Mouse (Mus musculus): ENCODE results near the gene Bbc3. TPM values are rescaled to one million over a fixed set of nuclear protein-coding genes. Genes with fewer than 3 reads are reported as not detected.
"Not testable (repeated sequence)": the region's sequence is repeated elsewhere in the genome, so short reads cannot be mapped to it uniquely, and the experiment has no call there.

Gene Bbc3
- polyA plus RNA-seq (2015; fragmentation: Nextera tagmentation; extraction: Ambion mirVana) = 10.3 and 12.0 TPM in 2 replicates

DNA sequence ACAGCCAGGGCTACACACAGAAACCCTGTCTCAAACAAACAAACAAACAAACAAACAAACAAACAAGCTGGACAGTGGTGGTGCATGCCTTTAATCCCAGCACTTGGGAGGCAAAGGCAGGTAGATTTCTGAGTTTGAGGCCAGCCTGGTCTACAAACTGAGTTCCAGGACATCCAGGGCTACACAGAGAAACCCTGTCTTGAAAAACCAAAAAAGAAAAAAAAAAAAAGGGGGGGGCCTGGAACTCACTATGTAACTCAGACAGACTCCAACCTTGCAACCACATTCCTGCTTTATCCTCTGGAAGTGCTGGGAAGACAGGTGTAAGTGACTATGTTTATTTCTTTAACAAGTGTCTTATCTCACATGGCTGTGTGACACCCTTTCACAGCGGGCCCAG is at the start of gene Bbc3:
Bbc3 (plus strand) TSS at position 301 of the 400 bp plus-strand sequence.
- H3K9me3 ChIP-seq; H3K36me3 ChIP-seq; ATAC-seq (ENCODE audit: borderline replicate concordance, extremely low read depth, low FRiP score, low TSS enrichment): not testable (repeated sequence)
- peaks cover 46% of the 10 kb centered on the region for H3K4me1 ChIP-seq
- H3K4me2 ChIP-seq = peak within 1 kb of the TSS; percentile 99
- H3K27ac ChIP-seq = peak within 1 kb of the TSS; percentile 48
- peak within 1 kb of the TSS; percentile 64 for H3K4me3 ChIP-seq
- WGBS = 12% methylated on average over 1 of the region's 1 CpGs
- peak within 1 kb of the TSS; percentile 51 for H3K9ac ChIP-seq
- H3K27me3 ChIP-seq = peaks cover 12% of the 10 kb centered on the region

DNA sequence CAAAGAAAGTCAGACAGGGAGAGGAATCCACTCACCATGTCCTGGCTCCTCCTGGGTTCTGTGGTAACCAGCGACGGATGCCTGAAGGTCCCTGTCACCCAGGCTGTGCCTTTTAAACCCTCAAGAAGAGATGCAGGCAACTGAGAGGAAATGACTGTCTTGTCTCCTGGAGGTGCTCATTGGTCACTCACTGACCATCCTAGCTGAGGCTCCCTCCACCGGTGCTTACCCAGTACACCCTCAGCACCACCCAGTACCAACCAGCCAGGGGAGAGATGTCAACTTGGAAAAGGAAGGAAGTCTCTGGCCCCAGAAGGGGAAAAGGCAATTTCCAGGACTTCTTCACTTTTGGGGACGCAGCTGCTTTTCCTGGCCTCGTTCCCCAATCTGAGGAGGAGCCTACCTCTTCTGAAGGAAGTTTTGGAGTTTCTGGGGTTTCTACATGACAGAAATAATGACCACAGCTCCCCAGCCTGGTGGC is 49.0 kb upstream of the Bbc3 start, which contains the start of gene C5ar1:
C5ar1 (minus strand) TSS at position 431 of the 481 bp plus-strand sequence.
- Histone ChIP-seq H3K9ac (no peak within 1 kb of the TSS), H3K27me3 (no peaks in the 10 kb centered on the region), H3K27ac (no peak within 1 kb of the TSS), H3K4me2 (no peak within 1 kb of the TSS), H3K36me3 (no peaks in the 10 kb centered on the region), H3K4me3 (no peak within 1 kb of the TSS), H3K4me1 (no peaks in the 10 kb centered on the region), H3K9me3 (no peaks in the 10 kb centered on the region)
- 86% methylated on average over 5 of the region's 5 CpGs for WGBS
- no peak for ATAC-seq (ENCODE audit: borderline replicate concordance, extremely low read depth, low FRiP score, low TSS enrichment)

DNA sequence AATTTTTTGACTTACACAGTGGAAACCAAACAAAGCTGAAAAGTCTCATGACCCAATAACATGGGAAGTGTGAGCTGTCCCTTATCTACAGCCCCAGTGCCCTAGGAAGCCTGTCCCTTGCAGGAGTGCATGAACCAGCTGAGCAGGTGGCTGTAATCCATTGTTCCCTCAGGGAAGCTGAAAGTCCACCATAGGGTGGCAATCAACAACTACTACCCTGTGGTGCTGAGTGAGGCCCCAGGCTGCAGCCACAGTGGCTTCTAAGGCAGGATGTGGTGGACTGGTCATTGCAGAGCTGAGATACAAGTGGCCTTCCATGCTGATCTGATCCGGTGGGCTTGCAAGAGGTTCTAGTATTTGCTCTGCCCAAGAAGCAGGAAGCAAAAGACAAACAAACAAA is 47.1 kb upstream of the Bbc3 start:
- no peaks in the 10 kb centered on the region for H3K36me3 ChIP-seq
- no peaks in the 10 kb centered on the region for H3K9me3 ChIP-seq
- H3K4me2 ChIP-seq = no peak overlapping the region
- no peaks in the 10 kb centered on the region for H3K27me3 ChIP-seq
- ATAC-seq (ENCODE audit: borderline replicate concordance, extremely low read depth, low FRiP score, low TSS enrichment) = no peak
- H3K4me3 ChIP-seq = no peak overlapping the region
- H3K9ac ChIP-seq = no peak overlapping the region
- WGBS = 62% methylated on average over 1 of the region's 1 CpGs
- no peak overlapping the region for H3K27ac ChIP-seq
- no peaks in the 10 kb centered on the region for H3K4me1 ChIP-seq

DNA sequence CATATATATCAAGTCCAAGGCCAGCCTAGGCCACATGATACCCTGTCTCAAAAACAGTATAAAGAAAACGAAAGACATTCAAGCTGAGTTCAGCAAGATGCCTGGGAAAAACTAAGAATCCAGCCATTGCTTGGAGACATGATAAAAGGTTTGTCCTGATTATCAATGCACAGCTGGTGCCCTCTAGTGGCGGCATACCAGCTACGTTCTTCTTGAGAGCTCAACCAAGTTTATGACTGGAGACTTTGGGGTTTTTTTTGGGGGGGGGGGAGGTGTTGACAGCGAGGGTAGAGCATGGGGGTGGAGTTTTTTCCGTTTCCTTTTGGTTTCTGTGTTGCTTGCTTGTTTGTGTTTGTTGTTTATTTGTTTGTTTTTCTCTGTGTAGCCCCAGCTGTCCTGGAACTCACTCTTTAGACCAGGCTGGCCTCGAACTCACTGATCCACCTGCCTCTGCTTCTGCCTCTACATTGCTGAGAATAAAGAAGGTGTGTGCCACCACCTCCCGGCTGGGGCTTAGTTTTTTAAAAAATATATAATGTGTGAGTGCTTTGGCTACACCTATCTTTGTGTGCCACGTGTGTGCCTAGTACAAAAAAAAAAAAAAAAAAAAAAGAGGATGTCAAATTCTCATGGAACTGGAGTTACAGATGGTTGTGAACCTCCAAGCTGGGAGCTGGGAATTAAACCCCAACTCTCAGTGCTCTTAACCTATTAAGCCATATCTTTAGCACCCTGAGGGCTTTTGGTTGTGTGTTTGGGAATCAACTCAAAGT is 45.0 kb upstream of the Bbc3 start:
- Histone ChIP-seq H3K9me3 (no peaks in the 10 kb centered on the region), H3K9ac (no peak overlapping the region), H3K27ac (no peak overlapping the region), H3K27me3 (no peaks in the 10 kb centered on the region), H3K4me3 (no peak overlapping the region), H3K4me2 (no peak overlapping the region), H3K36me3 (no peaks in the 10 kb centered on the region), H3K4me1 (no peaks in the 10 kb centered on the region)
- 27% methylated on average over 8 of the region's 8 CpGs for WGBS
- no peak for ATAC-seq (ENCODE audit: borderline replicate concordance, extremely low read depth, low FRiP score, low TSS enrichment)

DNA sequence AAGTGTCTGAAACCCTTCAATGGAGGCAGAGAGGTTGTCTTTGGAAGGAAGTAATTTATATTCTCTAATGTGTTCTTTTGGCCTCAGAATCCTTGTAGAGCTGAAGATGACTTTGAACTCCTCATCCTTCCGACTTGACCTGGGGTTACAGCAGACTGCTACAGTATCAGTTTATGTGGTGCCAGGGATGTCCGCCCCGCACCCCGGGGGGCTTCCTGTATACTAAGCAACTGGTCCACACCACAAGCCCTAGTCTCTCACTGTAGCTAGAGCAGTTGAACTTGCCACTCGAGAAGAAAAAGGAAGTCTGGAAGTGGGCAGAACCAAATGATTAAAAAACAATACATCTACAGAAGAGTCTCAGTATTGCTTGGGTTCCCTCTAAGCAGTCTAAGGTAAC is 44.4 kb upstream of the Bbc3 start:
- ATAC-seq (ENCODE audit: borderline replicate concordance, extremely low read depth, low FRiP score, low TSS enrichment) = no peak
- Histone ChIP-seq H3K9me3 (no peaks in the 10 kb centered on the region), H3K27me3 (no peaks in the 10 kb centered on the region), H3K4me3 (no peak overlapping the region), H3K4me2 (no peak overlapping the region), H3K36me3 (no peaks in the 10 kb centered on the region), H3K4me1 (no peaks in the 10 kb centered on the region), H3K9ac (no peak overlapping the region), H3K27ac (no peak overlapping the region)
- 77% methylated on average over 5 of the region's 5 CpGs for WGBS

DNA sequence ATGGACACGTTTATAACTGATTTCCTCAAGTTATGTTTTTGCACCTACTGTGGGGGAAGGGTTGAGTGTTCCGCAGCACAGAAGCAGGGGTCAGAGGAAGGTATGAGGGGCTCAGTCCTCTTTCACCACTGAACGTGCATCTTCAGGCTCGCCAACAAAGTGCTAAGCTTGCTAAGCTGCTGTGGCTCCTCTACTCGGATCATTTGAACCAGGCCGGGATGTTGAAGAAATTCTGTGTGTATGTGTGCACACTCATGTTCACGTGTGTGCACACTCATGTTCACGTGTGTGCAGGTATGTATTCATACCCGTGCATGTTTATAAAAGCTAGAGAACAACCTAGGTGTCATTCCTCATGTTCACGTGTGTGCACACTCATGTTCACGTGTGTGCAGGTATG is 42.3 kb upstream of the Bbc3 start:
- no peak overlapping the region for H3K4me3 ChIP-seq
- ATAC-seq (ENCODE audit: borderline replicate concordance, extremely low read depth, low FRiP score, low TSS enrichment) = no peak

DNA sequence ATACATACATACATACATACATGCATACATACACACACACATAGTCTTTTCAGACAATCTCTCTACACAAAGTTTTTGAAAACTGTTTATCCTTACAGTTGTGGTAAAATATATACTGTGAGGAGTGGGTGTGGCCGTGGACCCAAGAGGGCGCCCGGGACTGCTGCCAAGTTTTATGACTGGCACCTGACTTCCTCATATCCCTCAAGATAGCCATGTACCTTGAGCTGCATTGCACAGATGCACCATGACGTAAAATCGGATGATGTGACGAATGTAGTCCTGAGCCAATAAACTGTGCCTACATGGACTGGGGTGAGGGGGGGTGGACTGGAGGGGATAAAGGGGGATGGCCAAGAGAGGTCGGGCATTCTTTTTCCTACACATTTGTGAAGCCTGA is 41.6 kb upstream of the Bbc3 start:
- H3K9me3 ChIP-seq; H3K27ac ChIP-seq; ATAC-seq (ENCODE audit: borderline replicate concordance, extremely low read depth, low FRiP score, low TSS enrichment); H3K9ac ChIP-seq; H3K36me3 ChIP-seq; H3K27me3 ChIP-seq; H3K4me3 ChIP-seq; H3K4me2 ChIP-seq; H3K4me1 ChIP-seq: not testable (repeated sequence)
- WGBS = 74% methylated on average over 7 of the region's 7 CpGs

More for the DNA sequence above, 42.3 kb upstream of the Bbc3 start:
- WGBS = 82% methylated on average over 11 of the region's 11 CpGs
- H3K9me3 ChIP-seq = no peaks in the 10 kb centered on the region
- H3K4me1 ChIP-seq = no peaks in the 10 kb centered on the region
- H3K27me3 ChIP-seq = no peaks in the 10 kb centered on the region
- H3K9ac ChIP-seq = no peak overlapping the region
- no peak overlapping the region for H3K27ac ChIP-seq
- no peaks in the 10 kb centered on the region for H3K36me3 ChIP-seq
- H3K4me2 ChIP-seq = no peak overlapping the region

DNA sequence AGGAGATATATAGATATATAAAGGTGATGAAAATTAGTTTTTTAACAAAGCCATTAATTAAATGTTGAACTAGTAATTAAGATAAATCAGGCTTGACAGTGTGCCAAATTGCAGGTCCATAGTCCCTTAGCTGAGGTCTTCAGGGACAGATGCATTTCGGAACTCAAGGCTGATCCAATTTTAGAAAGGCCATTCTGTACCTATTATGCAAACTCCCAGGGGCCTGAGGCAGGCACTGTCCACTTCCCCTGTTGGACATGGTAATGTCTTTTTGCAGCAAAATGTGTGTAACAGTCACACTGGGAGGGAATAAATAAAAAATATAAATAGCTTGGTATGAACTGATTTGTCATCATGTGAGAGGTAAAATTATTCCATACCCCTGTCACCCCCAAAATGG is 37.1 kb upstream of the Bbc3 start:
- 86% methylated on average over 1 of the region's 1 CpGs for WGBS

DNA sequence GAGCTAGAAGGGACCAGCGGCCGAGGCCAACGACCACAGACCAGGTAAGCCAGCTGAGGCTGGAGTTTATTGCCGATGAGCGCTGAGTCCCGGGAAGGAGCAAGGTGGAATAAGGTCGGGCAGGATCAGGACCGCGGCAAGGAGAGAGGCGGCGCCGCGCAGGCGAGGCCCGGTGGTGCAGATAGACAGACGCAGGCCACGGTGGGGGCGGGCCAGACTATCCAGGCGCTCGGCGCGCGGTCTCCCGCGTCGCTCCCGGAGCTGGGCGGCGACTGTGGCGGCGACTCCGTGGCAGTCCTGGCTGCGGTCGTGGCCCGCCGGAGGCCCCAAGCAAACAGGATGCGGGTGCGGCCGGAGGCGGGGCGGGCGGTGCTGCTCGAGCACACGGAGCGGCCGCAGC is 35.5 kb upstream of the Bbc3 start:
- peaks cover 27% of the 10 kb centered on the region for H3K4me1 ChIP-seq
- ATAC-seq (ENCODE audit: borderline replicate concordance, extremely low read depth, low FRiP score, low TSS enrichment) = peak; percentile 78
- peak overlapping the region; percentile 84 for H3K9ac ChIP-seq
- H3K4me3 ChIP-seq = peak overlapping the region; percentile 83
- peak overlapping the region; percentile 95 for H3K4me2 ChIP-seq
- H3K27ac ChIP-seq = peak overlapping the region; percentile 94
- H3K36me3 ChIP-seq = peaks cover 27% of the 10 kb centered on the region
- WGBS = under 1% methylated on average over 32 of the region's 46 CpGs
- no peaks in the 10 kb centered on the region for H3K9me3 ChIP-seq
- H3K27me3 ChIP-seq = no peaks in the 10 kb centered on the region

More for the DNA sequence above, 37.1 kb upstream of the Bbc3 start:
- Histone ChIP-seq H3K27me3 (no peaks in the 10 kb centered on the region), H3K9me3 (no peaks in the 10 kb centered on the region), H3K4me2 (no peak overlapping the region), H3K27ac (no peak overlapping the region), H3K4me1 (peaks cover 27% of the 10 kb centered on the region), H3K9ac (no peak overlapping the region), H3K4me3 (no peak overlapping the region), H3K36me3 (peaks cover 12% of the 10 kb centered on the region)
- ATAC-seq (ENCODE audit: borderline replicate concordance, extremely low read depth, low FRiP score, low TSS enrichment) = no peak

DNA sequence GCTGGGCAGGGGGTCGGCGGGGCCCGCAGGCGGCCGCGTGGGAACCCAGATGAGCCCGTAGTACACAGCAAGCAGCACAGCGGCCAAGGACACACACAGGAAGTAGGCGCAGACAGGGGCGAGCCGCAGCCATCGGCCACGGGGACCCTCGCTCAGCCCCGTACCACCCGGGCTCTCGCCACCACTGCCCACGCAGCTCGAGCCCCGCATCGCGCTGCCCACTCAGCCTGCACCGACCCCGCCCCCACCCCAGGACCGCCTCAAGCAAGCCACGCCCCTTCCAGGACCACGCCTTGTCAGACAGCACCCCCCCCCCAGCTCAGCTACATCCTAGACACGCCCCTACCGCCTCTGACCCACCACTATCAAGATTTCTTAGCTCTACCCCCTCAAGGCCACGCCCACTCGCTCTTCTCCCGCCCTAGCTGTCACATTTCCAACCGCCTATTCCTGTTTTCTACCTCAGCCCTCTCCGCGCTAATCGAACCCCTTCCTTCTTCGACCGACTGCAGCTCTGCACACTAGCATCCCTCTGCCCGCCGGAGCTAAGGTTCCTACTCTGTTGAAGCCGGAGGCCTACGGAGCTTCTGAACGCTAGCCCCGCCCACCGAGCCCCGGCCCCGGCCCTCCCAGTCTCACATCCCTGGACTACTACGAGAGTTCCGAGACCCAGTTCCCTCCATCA is 35.0 kb upstream of the Bbc3 start, which contains the start of gene Inafm1:
Inafm1 (minus strand) TSS at position 537 of the 685 bp plus-strand sequence.
- Histone ChIP-seq H3K27me3 (no peaks in the 10 kb centered on the region), H3K9me3 (no peaks in the 10 kb centered on the region), H3K27ac (peak within 1 kb of the TSS; percentile 94), H3K4me2 (peak within 1 kb of the TSS; percentile 95), H3K4me1 (peaks cover 27% of the 10 kb centered on the region), H3K9ac (peak within 1 kb of the TSS; percentile 84), H3K4me3 (peak within 1 kb of the TSS; percentile 83), H3K36me3 (peaks cover 32% of the 10 kb centered on the region)
- peak; percentile 86 for ATAC-seq (ENCODE audit: borderline replicate concordance, extremely low read depth, low FRiP score, low TSS enrichment)
- whole genome bisulfite sequencing = 3% methylated on average over 27 of the region's 49 CpGs

DNA sequence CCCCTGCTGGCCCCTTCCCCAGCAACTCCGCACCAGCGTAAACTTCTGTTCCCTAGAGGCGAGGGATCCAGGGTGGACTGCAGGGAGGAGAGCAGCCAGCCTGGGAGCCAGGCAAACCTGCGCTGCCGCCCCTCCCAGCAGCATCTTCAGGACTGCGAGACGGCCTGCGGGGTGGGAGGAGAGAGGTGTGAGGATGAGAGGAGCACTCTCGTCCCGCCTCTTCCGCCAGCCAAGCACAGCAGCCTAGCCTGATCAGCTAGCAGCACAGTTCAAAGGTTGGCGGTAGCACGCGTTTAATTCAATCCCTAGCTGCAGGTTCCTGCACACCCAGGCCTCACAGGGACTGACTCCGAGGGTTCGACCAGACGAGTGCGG is 34.4 kb upstream of the Bbc3 start:
- H3K27ac ChIP-seq = peak overlapping the region; percentile 94
- H3K9ac ChIP-seq = peak overlapping the region; percentile 47
- no peaks in the 10 kb centered on the region for H3K9me3 ChIP-seq
- 2% methylated on average over 18 of the region's 18 CpGs for WGBS
- no peaks in the 10 kb centered on the region for H3K27me3 ChIP-seq
- peaks cover 35% of the 10 kb centered on the region for H3K36me3 ChIP-seq
- H3K4me3 ChIP-seq = peak overlapping the region; percentile 83
- peak overlapping the region; percentile 95 for H3K4me2 ChIP-seq
- ATAC-seq (ENCODE audit: borderline replicate concordance, extremely low read depth, low FRiP score, low TSS enrichment) = peak; percentile 75
- H3K4me1 ChIP-seq = peaks cover 27% of the 10 kb centered on the region

Measured in lung, embryonic 15.5 days (tissue).